Mouse (Mus musculus) lung, postnatal 0 days (tissue): ENCODE data around the gene AC134908.4. TPM values are rescaled to one million over a fixed set of nuclear protein-coding genes. Genes with fewer than 3 reads are reported as not detected.

Experiments used
- ATAC-seq: fragments of 200-750 bp; cut with Nextera tagmentation; 2 replicates; pipeline ENCODE4 v1.8.0; 2017; ENCODE audit warnings: moderate library complexity
- DNase-seq: peaks from one replicate; pipeline ENCODE4 v3.0.0-alpha.2; 2016; ENCODE audit warnings: low spot score
- H3K27ac ChIP-seq: fragments of 300-500 bp; sonication (generic); 2 replicates; pipeline ENCODE4 v1.5.1; 2014; ENCODE audit warnings: antibody characterized with exemption, mild to moderate bottlenecking, low read length, mixed read lengths
- H3K27me3 ChIP-seq: fragments of 300-500 bp; sonication (generic); replicated peaks from 2 replicates; pipeline ENCODE4 v1.6.1; 2014; ENCODE audit warnings: low read length, mixed read lengths; ENCODE audit not compliant: insufficient read depth
- H3K36me3 ChIP-seq: fragments of 300-500 bp; sonication (generic); 2 replicates; pipeline ENCODE4 v1.6.1; 2014; ENCODE audit warnings: low read length, mixed read lengths; ENCODE audit not compliant: insufficient read depth
- H3K4me1 ChIP-seq: fragments of 300-500 bp; sonication (generic); 2 replicates; pipeline ENCODE4 v1.6.1; 2014; ENCODE audit warnings: antibody characterized with exemption, low read depth, low read length, mixed read lengths; ENCODE audit not compliant: insufficient read depth
- H3K4me2 ChIP-seq: fragments of 300-500 bp; sonication (generic); replicated peaks from 2 replicates; pipeline ENCODE4 v1.6.1; 2014; ENCODE audit warnings: low read depth, mild to moderate bottlenecking, low read length, moderate library complexity, mixed read lengths
- H3K4me3 ChIP-seq: fragments of 300-500 bp; sonication (generic); 2 replicates; pipeline ENCODE4 v1.5.1; 2014; ENCODE audit warnings: low read depth, low read length
- H3K9ac ChIP-seq: fragments of 300-500 bp; sonication (generic); replicated peaks from 2 replicates; pipeline ENCODE4 v1.6.1; 2014; ENCODE audit warnings: low read depth, mild to moderate bottlenecking
- H3K9me3 ChIP-seq: fragments of 300-500 bp; sonication (generic); 2 replicates; pipeline ENCODE4 v1.6.1; 2016; ENCODE audit warnings: low read length, mixed read lengths
- CTCF ChIP-seq: IDR thresholded peaks from 2 replicates; pipeline ENCODE4 v1.5.1; 2016; ENCODE audit warnings: antibody characterized with exemption, mild to moderate bottlenecking
- EP300 ChIP-seq: IDR thresholded peaks from 2 replicates; pipeline ENCODE4 v1.6.1; 2016; ENCODE audit warnings: antibody characterized with exemption, mild to moderate bottlenecking, control low read depth
- WGBS: fragments of 180-500 bp; shearing (Covaris S2); extraction: QIAGEN DNeasy Blood & Tissue Kit; methylation state at CpG from one replicate; pipeline ENCODE4 v1.1.7; 2014; 5-methylcytosine and 5-hydroxymethylcytosine counted together
- polyA plus RNA-seq: library from polyadenylated mRNA; unstranded; fragments of >200 nt; fragmentation: Nextera tagmentation; extraction: Ambion mirVana; gene quantifications from 2 replicates; pipeline ENCODE4 v1.2.1, GENCODE M21; 2015

The AC134908.4 gene
- not detected in 2 replicates for polyA plus RNA-seq

- Histone ChIP-seq H3K36me3 (no peaks in the 10 kb centered on the region), H3K9me3 (no peaks in the 10 kb centered on the region), H3K27me3 (no peaks in the 10 kb centered on the region), H3K9ac (peak within 1 kb of the TSS; percentile 48), H3K4me2 (peak within 1 kb of the TSS; percentile 87), H3K4me3 (peak within 1 kb of the TSS; percentile 75), H3K27ac (no peak within 1 kb of the TSS), H3K4me1 (peaks cover 9% of the 10 kb centered on the region; the same call in 1 of the 2 replicates)
- ATAC-seq (no peak), DNase-seq (peak; percentile 32)
- WGBS, result 24% methylated on average over 6 of the region's 6 CpGs
- no peak for TF ChIP-seq EP300
- TF ChIP-seq CTCF, result no peak
Measured at GRCm38 (mm10) chr17:25795609-25796092, at the start of gene AC134908.4. AC134908.4 (minus strand) TSS chr17:25795659.

GRCm38 (mm10) chr17:25844396-25844901 lies 49.0 kb upstream of the AC134908.4 start, which contains the start of gene Rhot2:
Rhot2 (minus strand) TSS chr17:25844851.
- 0 out of 2 replicates have a peak, but pooled peaks cover 4% of the 10 kb centered on the region for H3K4me1 ChIP-seq
- DNase-seq (peak; percentile 98), ATAC-seq (peak; percentile 99)
- TF ChIP-seq EP300 (no peak), CTCF (peak; percentile 81)
- no peaks in the 10 kb centered on the region for H3K27me3 ChIP-seq
- no peaks in the 10 kb centered on the region for H3K9me3 ChIP-seq
- H3K4me2 ChIP-seq, result peak within 1 kb of the TSS; percentile 89
- H3K9ac ChIP-seq, result peak within 1 kb of the TSS; percentile 63
- peaks cover 13% of the 10 kb centered on the region; the same call in 1 of the 2 replicates for H3K36me3 ChIP-seq
- WGBS, result 3% methylated on average over 18 of the region's 21 CpGs
- peak within 1 kb of the TSS; percentile 81 for H3K27ac ChIP-seq
- H3K4me3 ChIP-seq, result peak within 1 kb of the TSS; percentile 77

- TF ChIP-seq CTCF (no peak), EP300 (no peak)
- Histone ChIP-seq H3K36me3 (peaks cover 13% of the 10 kb centered on the region; the same call in 1 of the 2 replicates), H3K4me1 (0 out of 2 replicates have a peak, but pooled peaks cover 4% of the 10 kb centered on the region), H3K4me3 (peak overlapping the region; percentile 77), H3K9me3 (no peaks in the 10 kb centered on the region), H3K4me2 (peak overlapping the region; percentile 89), H3K27me3 (no peaks in the 10 kb centered on the region), H3K27ac (peak overlapping the region; percentile 81), H3K9ac (peak overlapping the region; percentile 63)
- ATAC-seq, result peak; percentile 42
- no peak for DNase-seq
- 2% methylated on average over 33 of the region's 38 CpGs for WGBS
Measured at GRCm38 (mm10) chr17:25843636-25844395, 48.4 kb upstream of the AC134908.4 start.

- H3K27me3 ChIP-seq, result no peaks in the 10 kb centered on the region
- no peak overlapping the region for H3K4me3 ChIP-seq
- DNase-seq (no peak), ATAC-seq (no peak)
- H3K9ac ChIP-seq, result no peak overlapping the region; the same call in 1 of the 2 replicates
- H3K9me3 ChIP-seq, result no peaks in the 10 kb centered on the region
- TF ChIP-seq CTCF (no peak), EP300 (no peak)
- 81% methylated on average over 4 of the region's 4 CpGs for WGBS
- H3K4me1 ChIP-seq, result 0 out of 2 replicates have a peak, but pooled peaks cover 4% of the 10 kb centered on the region
- peaks cover 13% of the 10 kb centered on the region; the same call in 1 of the 2 replicates for H3K36me3 ChIP-seq
- H3K4me2 ChIP-seq, result peak overlapping the region; percentile 89
- H3K27ac ChIP-seq, result no peak overlapping the region
Measured at GRCm38 (mm10) chr17:25843122-25843521, 47.7 kb upstream of the AC134908.4 start.

- 76% methylated on average over 3 of the region's 3 CpGs for WGBS
- Histone ChIP-seq H3K4me3 (no peak overlapping the region), H3K9ac (no peak overlapping the region), H3K4me2 (no peak overlapping the region), H3K27ac (no peak overlapping the region), H3K36me3 (peaks cover 13% of the 10 kb centered on the region; the same call in 1 of the 2 replicates), H3K4me1 (0 out of 2 replicates have a peak, but pooled peaks cover 4% of the 10 kb centered on the region), H3K9me3 (no peaks in the 10 kb centered on the region), H3K27me3 (no peaks in the 10 kb centered on the region)
- TF ChIP-seq CTCF (no peak), EP300 (no peak)
- DNase-seq (no peak), ATAC-seq (no peak)
Measured at GRCm38 (mm10) chr17:25842509-25842908, 47.0 kb upstream of the AC134908.4 start.
